8 mouse cellular contexts compared by ENCODE assay signal in the genomic region with DNA sequence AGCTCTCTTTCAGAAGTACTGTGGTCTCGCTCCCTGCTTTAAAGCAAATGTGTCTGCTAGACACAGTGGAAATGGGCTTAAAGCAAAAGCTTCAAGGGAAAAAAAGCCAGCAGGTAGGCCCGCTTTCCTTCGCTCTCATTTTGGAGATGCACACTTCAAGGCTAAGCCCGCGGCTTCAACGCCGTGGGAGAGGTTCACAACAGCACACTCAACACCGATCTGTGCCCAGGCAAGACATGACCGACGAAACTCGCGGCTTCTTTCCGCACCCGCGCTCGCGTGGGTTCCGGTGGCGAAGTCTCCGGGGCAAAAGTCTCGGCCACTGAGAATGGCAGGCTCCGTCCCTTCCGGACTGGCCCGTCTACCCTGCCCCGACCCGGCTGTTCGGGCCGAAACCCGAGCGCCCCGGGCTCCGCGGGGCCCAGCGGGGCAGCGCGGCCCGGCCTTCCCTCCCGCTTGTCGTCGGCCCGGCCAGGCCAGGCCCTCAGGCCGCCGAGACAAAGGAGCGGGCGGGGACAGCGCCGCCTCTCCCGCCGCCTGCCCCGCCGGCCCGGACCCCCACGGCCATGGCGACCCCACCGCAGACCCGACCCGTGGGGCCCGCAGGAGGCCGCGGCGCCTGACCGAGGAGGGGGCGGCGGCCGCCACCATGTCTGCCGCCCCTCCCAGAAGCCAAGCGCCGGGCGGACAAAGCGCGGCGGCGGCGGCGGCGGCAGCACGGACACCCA. TPM values are rescaled to one million over a fixed set of nuclear protein-coding genes. Genes with fewer than 3 reads are reported as not detected.
DNase-seq lines count a peak whose midpoint lies in the region; ATAC-seq and TF ChIP-seq lines count a peak whose summit lies in the region.

No protein-coding gene starts in this region.

- H3K4me2 ChIP-seq in forebrain, embryonic 14.5 days (ENCODE audit: low read length): peak overlapping the region; percentile 57

- in situ Hi-C loops in ES-E14 (cut with MboI; ENCODE audit: low sequenced_read_pairs in 2 of 2, unreplicated experiment in 2 of 2): no loop called here

- 1% methylated on average over 74 of the region's 77 CpGs for WGBS in forebrain, embryonic 14.5 days
- WGBS in hindbrain, embryonic 10.5 days: under 1% methylated on average over 76 of the region's 77 CpGs

- H3K4me3 ChIP-seq in ES-E14 (ENCODE audit: insufficient read depth in 1 of 2, low read depth in 1 of 2, low read length in 2 of 2, poor library complexity in 1 of 2, severe bottlenecking in 1 of 2): peak overlapping the region; percentile 84 to 85
- peak overlapping the region; percentile 97 for H3K4me3 ChIP-seq in forebrain, embryonic 14.5 days (ENCODE audit: low read depth, low read length)
- peak overlapping the region; percentile 94 for H3K4me3 ChIP-seq in hindbrain, embryonic 10.5 days

- peak overlapping the region; percentile 99 for H3K27ac ChIP-seq in ES-E14 (ENCODE audit: insufficient read depth, low read depth, low read length, poor library complexity, severe bottlenecking)
- H3K27ac ChIP-seq in forebrain, embryonic 14.5 days (ENCODE audit: low read depth, low read length): peak overlapping the region; percentile 100
- H3K27ac ChIP-seq in hindbrain, embryonic 10.5 days: peak overlapping the region; percentile 100

- H3K9ac ChIP-seq in ES-E14 (ENCODE audit: insufficient read depth, low read depth, low read length, poor library complexity, severe bottlenecking): peak overlapping the region; percentile 99
- H3K9ac ChIP-seq in forebrain, embryonic 14.5 days (ENCODE audit: low read length): peak overlapping the region; percentile 99

- H3K4me1 ChIP-seq in ES-E14 (ENCODE audit: control insufficient read depth in 2 of 2, insufficient read depth in 2 of 2, low read length in 2 of 2, poor library complexity in 1 of 2): peaks cover 2 to 3% of the 10 kb centered on the region in 2 experiments; a peak in 2 of 4 replicates
- peaks cover 27% of the 10 kb centered on the region for H3K4me1 ChIP-seq in forebrain, embryonic 14.5 days (ENCODE audit: control insufficient read depth, insufficient read depth, low read length)
- H3K4me1 ChIP-seq in hindbrain, embryonic 10.5 days (replicated peaks): peaks cover 39% of the 10 kb centered on the region

- ATAC-seq in forebrain, embryonic 14.5 days: peak; percentile 52

- no peak for DNase-seq in ES-E14 (ENCODE audit: low read depth, low spot score)
- DNase-seq in adrenal gland, postnatal 4 days (ENCODE audit: low spot score in 2 of 2): peak; percentile 28 to 33
- DNase-seq in forebrain, embryonic 14.5 days (ENCODE audit: low spot score): peak; percentile 20
- DNase-seq in hindbrain, embryonic 10.5 days (ENCODE audit: low spot score): peak; percentile 74
- DNase-seq in layer of hippocampus, postnatal 14 days (ENCODE audit: low spot score in 2 of 2): peak; percentile 33 to 44
- peak; percentile 70 to 74 for DNase-seq in lung, postnatal 4 days
- peak; percentile 58 for DNase-seq in retina, embryonic 14.5 days (ENCODE audit: low spot score)
- DNase-seq in urinary bladder, postnatal 14 days (ENCODE audit: low spot score): peak; percentile 38

- H3K27me3 ChIP-seq in forebrain, embryonic 14.5 days (replicated peaks; ENCODE audit: control insufficient read depth, insufficient read depth, low read length): no peaks in the 10 kb centered on the region
- H3K27me3 ChIP-seq in hindbrain, embryonic 10.5 days (ENCODE audit: insufficient read depth, poor library complexity, severe bottlenecking): no peaks in the 10 kb centered on the region

- H3K36me3 ChIP-seq in ES-E14 (ENCODE audit: control insufficient read depth, insufficient read depth, low read length, poor library complexity, severe bottlenecking): no peaks in the 10 kb centered on the region
- peaks cover 3% of the 10 kb centered on the region; the same call in 1 of the 2 replicates for H3K36me3 ChIP-seq in forebrain, embryonic 14.5 days (ENCODE audit: control insufficient read depth, insufficient read depth, low read length)
- peaks cover 34% of the 10 kb centered on the region for H3K36me3 ChIP-seq in hindbrain, embryonic 10.5 days

- H3K9me3 ChIP-seq in ES-E14 (ENCODE audit: control insufficient read depth, insufficient read depth, low read depth, low read length): no peaks in the 10 kb centered on the region
- no peaks in the 10 kb centered on the region for H3K9me3 ChIP-seq in forebrain, embryonic 14.5 days (replicated peaks; ENCODE audit: control insufficient read depth, low read length)
- no peaks in the 10 kb centered on the region for H3K9me3 ChIP-seq in hindbrain, embryonic 10.5 days

TF ChIP-seq in ES-E14, 5 proteins besides CTCF, POLR2A, EP300 and RAD21:
- TF ChIP-seq ZC3H11A (IDR thresholded peaks at IDR 0.05; ENCODE audit: borderline replicate concordance, low read depth, low read length) (no peak), ZNF384 (IDR thresholded peaks at IDR 0.05; ENCODE audit: low read depth, low read length) (no peak), CHD2 (IDR thresholded peaks at IDR 0.05; ENCODE audit: low read depth, low read length) (no peak), MAFK (IDR thresholded peaks at IDR 0.05; ENCODE audit: insufficient read depth, low read depth, low read length) (no peak), HCFC1 (IDR thresholded peaks at IDR 0.05; ENCODE audit: borderline replicate concordance, insufficient read depth, low read length) (no peak)

RNA-seq across cellular contexts. Expression of gene Gabpb1, which starts 1.5 kb away (rescaled TPM):
- 19.0 and 21.8 TPM in 2 replicates for total RNA-seq in ES-E14 (2012; rRNA removed)
- total RNA-seq in adrenal gland, postnatal 4 days (2021): 10 to 100 TPM; 27.7 to 28.2 TPM
- polyA plus RNA-seq in forebrain, embryonic 14.5 days (2014; fragmentation: Nextera tagmentation; extraction: Ambion mirVana): 60.3 and 63.9 TPM in 2 replicates
- polyA plus RNA-seq in hindbrain, embryonic 10.5 days (2016; fragmentation: Nextera tagmentation; extraction: Ambion mirVana): 70.9 and 75.8 TPM in 2 replicates
- 10 to 100 TPM; 20.1 to 20.2 TPM for total RNA-seq in layer of hippocampus, postnatal 14 days (2021)

RNA-seq across cellular contexts. Expression of gene Usp8, which starts 32.5 kb away (rescaled TPM):
- total RNA-seq in ES-E14 (2012; rRNA removed): 30.5 and 34.6 TPM in 2 replicates
- total RNA-seq in adrenal gland, postnatal 4 days (2021): 10 to 100 TPM; 63.0 to 66.3 TPM
- 27.8 and 28.8 TPM in 2 replicates for polyA plus RNA-seq in forebrain, embryonic 14.5 days (2014; fragmentation: Nextera tagmentation; extraction: Ambion mirVana)
- 34.3 and 38.7 TPM in 2 replicates for polyA plus RNA-seq in hindbrain, embryonic 10.5 days (2016; fragmentation: Nextera tagmentation; extraction: Ambion mirVana)
- 10 to 100 TPM; 43.2 to 44.1 TPM for total RNA-seq in layer of hippocampus, postnatal 14 days (2021)

RNA-seq across cellular contexts. Expression of gene Hdc, which starts 55.5 kb away (rescaled TPM):
- total RNA-seq in ES-E14 (2012; rRNA removed): 1.4 and 1.7 TPM in 2 replicates
- 10 to 100 TPM; 16.8 to 53.9 TPM for total RNA-seq in adrenal gland, postnatal 4 days (2021)
- 1.1 and 1.6 TPM in 2 replicates for polyA plus RNA-seq in forebrain, embryonic 14.5 days (2014; fragmentation: Nextera tagmentation; extraction: Ambion mirVana)
- polyA plus RNA-seq in hindbrain, embryonic 10.5 days (2016; fragmentation: Nextera tagmentation; extraction: Ambion mirVana): 0.62 and 2.1 TPM in 2 replicates
- 1 to 10 TPM; 1.4 to 2.7 TPM for total RNA-seq in layer of hippocampus, postnatal 14 days (2021)
